Mouse (Mus musculus) liver, adult 2 months (tissue): ENCODE results near the gene Bbx. TPM values are rescaled to one million over a fixed set of nuclear protein-coding genes. Genes with fewer than 3 reads are reported as not detected.
A peak's percentile ranks its signal among the peaks of the same experiment; 100 is the strongest.

ENCODE experiments used
- DNase-seq: peaks from one replicate; pipeline ENCODE4 v3.0.0-alpha.2; 2011; ENCODE audit warnings: low read depth, low spot score; ENCODE audit errors: extremely low read depth
- H3K27ac ChIP-seq: fragments of 200-500 bp; replicated peaks from 2 replicates; pipeline ENCODE4 v1.5.1; 2012; ENCODE audit warnings: low read depth, mild to moderate bottlenecking, control low read depth, inconsistent platforms, low read length; ENCODE audit not compliant: insufficient read depth
- H3K27me3 ChIP-seq: fragments of 200-500 bp; 2 replicates; pipeline ENCODE4 v1.6.1; 2012; ENCODE audit warnings: mild to moderate bottlenecking, moderate library complexity, low read length, inconsistent platforms; ENCODE audit not compliant: control insufficient read depth, insufficient read depth
- H3K36me3 ChIP-seq: fragments of 200-500 bp; 2 replicates; pipeline ENCODE4 v1.6.1; 2012; ENCODE audit warnings: low read length, inconsistent platforms; ENCODE audit not compliant: control insufficient read depth, insufficient read depth
- H3K4me1 ChIP-seq: fragments of 200-500 bp; 2 replicates; pipeline ENCODE4 v1.6.1; 2011; ENCODE audit warnings: low read length; ENCODE audit not compliant: control insufficient read depth, insufficient read depth
- H3K4me3 ChIP-seq: fragments of 200-500 bp; 2 replicates; pipeline ENCODE4 v1.5.1; 2011; ENCODE audit warnings: low read depth, mild to moderate bottlenecking, control low read depth, low read length, moderate library complexity; ENCODE audit not compliant: insufficient read depth
- H3K79me2 ChIP-seq: fragments of 200-500 bp; 2 replicates; pipeline ENCODE4 v1.6.1; 2012; ENCODE audit warnings: inconsistent platforms, mild to moderate bottlenecking, low read length, moderate library complexity; ENCODE audit not compliant: control insufficient read depth, insufficient read depth
- H3K9ac ChIP-seq: fragments of 200-500 bp; 2 replicates; pipeline ENCODE4 v1.6.1; 2012; ENCODE audit warnings: low read depth, mild to moderate bottlenecking, control low read depth, inconsistent platforms, low read length
- CTCF ChIP-seq: fragments of 200-500 bp; IDR thresholded peaks from 2 replicates; pipeline ENCODE4 v1.5.1; 2011; ENCODE audit warnings: low read depth, low read length, control low read depth
- POLR2A ChIP-seq: fragments of 200-500 bp; IDR thresholded peaks from 2 replicates; pipeline ENCODE4 v1.6.1; 2011; ENCODE audit warnings: low read length, control low read depth; ENCODE audit not compliant: insufficient read depth; ENCODE audit errors: extremely low read depth
- WGBS: fragments of 180-500 bp; shearing (Covaris S2); methylation state at CpG from one replicate; pipeline ENCODE4 v1.1.7; 2018; 5-methylcytosine and 5-hydroxymethylcytosine counted together
- polyA plus RNA-seq: library from polyadenylated mRNA; depleted of rRNA; stranded (reverse); fragments of >200 nt; gene quantifications from 2 replicates; pipeline ENCODE4 v1.2.3, GENCODE M21; 2012
- total RNA-seq: library from RNA; depleted of rRNA; stranded (reverse); fragments of >200 nt; gene quantifications from 2 replicates; pipeline ENCODE4 v1.2.3, GENCODE M21; 2014

Gene Bbx
- total and polyA plus RNA-seq, 2 experiments = 2.0 to 9.7 TPM

GRCm38 (mm10) chr16:50230624-50231023 lies 201.6 kb downstream of the Bbx start:
- 97% methylated on average over 2 of the region's 2 CpGs for WGBS
- H3K27ac ChIP-seq = no peak overlapping the region
- no peaks in the 10 kb centered on the region for H3K36me3 ChIP-seq
- no peak overlapping the region for H3K4me3 ChIP-seq
- TF ChIP-seq POLR2A (no peak), CTCF (no peak)
- H3K79me2 ChIP-seq = no peaks in the 10 kb centered on the region
- no peaks in the 10 kb centered on the region for H3K27me3 ChIP-seq
- DNase-seq = no peak
- H3K4me1 ChIP-seq = no peaks in the 10 kb centered on the region
- H3K9ac ChIP-seq = no peak overlapping the region

- Histone ChIP-seq H3K4me3 (no peak overlapping the region), H3K36me3 (peaks cover 3% of the 10 kb centered on the region; the same call in 1 of the 2 replicates), H3K27ac (no peak overlapping the region), H3K79me2 (no peaks in the 10 kb centered on the region), H3K9ac (no peak overlapping the region), H3K27me3 (no peaks in the 10 kb centered on the region), H3K4me1 (no peaks in the 10 kb centered on the region)
- no peak for TF ChIP-seq CTCF
- TF ChIP-seq POLR2A = no peak
- no peak for DNase-seq
- 96% methylated on average over 1 of the region's 1 CpGs for WGBS
Observed at GRCm38 (mm10) chr16:50228833-50229232, 203.4 kb downstream of the Bbx start.

- no peak for DNase-seq
- Histone ChIP-seq H3K27ac (no peak overlapping the region), H3K27me3 (no peaks in the 10 kb centered on the region), H3K9ac (no peak overlapping the region), H3K36me3 (peaks cover 3% of the 10 kb centered on the region; the same call in 1 of the 2 replicates), H3K79me2 (no peaks in the 10 kb centered on the region), H3K4me1 (no peaks in the 10 kb centered on the region), H3K4me3 (no peak overlapping the region)
- 82% methylated on average over 1 of the region's 1 CpGs for WGBS
- TF ChIP-seq POLR2A (no peak), CTCF (no peak)
Observed at GRCm38 (mm10) chr16:50226274-50226673, 205.9 kb downstream of the Bbx start.

GRCm38 (mm10) chr16:50224946-50225345 lies 207.2 kb downstream of the Bbx start:
- DNase-seq = peak; percentile 17
- peaks cover 7% of the 10 kb centered on the region for H3K36me3 ChIP-seq

GRCm38 (mm10) chr16:50220734-50221501 lies 211.3 kb downstream of the Bbx start:
- Histone ChIP-seq H3K27ac (no peak overlapping the region), H3K27me3 (no peaks in the 10 kb centered on the region), H3K79me2 (no peaks in the 10 kb centered on the region), H3K36me3 (peaks cover 13% of the 10 kb centered on the region), H3K4me3 (no peak overlapping the region), H3K4me1 (no peaks in the 10 kb centered on the region), H3K9ac (no peak overlapping the region)
- DNase-seq = no peak
- 91% methylated on average over 8 of the region's 8 CpGs for WGBS
- TF ChIP-seq POLR2A (no peak), CTCF (no peak)

More at GRCm38 (mm10) chr16:50224946-50225345, 207.2 kb downstream of the Bbx start:
- H3K79me2 ChIP-seq = no peaks in the 10 kb centered on the region
- TF ChIP-seq POLR2A (no peak), CTCF (no peak)
- H3K27me3 ChIP-seq = no peaks in the 10 kb centered on the region
- H3K4me3 ChIP-seq = no peak overlapping the region
- no peak overlapping the region for H3K9ac ChIP-seq
- no peaks in the 10 kb centered on the region for H3K4me1 ChIP-seq
- 89% methylated on average over 3 of the region's 3 CpGs for WGBS
- H3K27ac ChIP-seq = no peak overlapping the region

- Histone ChIP-seq H3K36me3 (peaks cover 10% of the 10 kb centered on the region), H3K27ac (no peak overlapping the region), H3K4me1 (no peaks in the 10 kb centered on the region), H3K27me3 (no peaks in the 10 kb centered on the region), H3K79me2 (no peaks in the 10 kb centered on the region), H3K4me3 (no peak overlapping the region), H3K9ac (no peak overlapping the region)
- DNase-seq = no peak
- TF ChIP-seq CTCF = no peak
- no peak for TF ChIP-seq POLR2A
Observed at GRCm38 (mm10) chr16:50217084-50217483, 215.1 kb downstream of the Bbx start.
